Mouse (Mus musculus): ENCODE data around the gene Tbp. TPM values are rescaled to one million over a fixed set of nuclear protein-coding genes. Genes with fewer than 3 reads are reported as not detected.

Gene Tbp
- 10 to 100 TPM; 11.6 to 16.9 TPM for total RNA-seq (2021)

GRCm38 (mm10) chr17:15499656-15500394 is at the start of gene Tbp, which contains the start of gene Psmb1:
Tbp (plus strand) TSS chr17:15499888.
Psmb1 (minus strand) TSS chr17:15499751.
- DNase-seq: peak; percentile 98 to 99
- intact Hi-C loops (cut with DNase I): loop anchor here (2.0 kb wide), 1 partner anchor 25 kb away; no protein-coding TSS in a partner anchor

DNA sequence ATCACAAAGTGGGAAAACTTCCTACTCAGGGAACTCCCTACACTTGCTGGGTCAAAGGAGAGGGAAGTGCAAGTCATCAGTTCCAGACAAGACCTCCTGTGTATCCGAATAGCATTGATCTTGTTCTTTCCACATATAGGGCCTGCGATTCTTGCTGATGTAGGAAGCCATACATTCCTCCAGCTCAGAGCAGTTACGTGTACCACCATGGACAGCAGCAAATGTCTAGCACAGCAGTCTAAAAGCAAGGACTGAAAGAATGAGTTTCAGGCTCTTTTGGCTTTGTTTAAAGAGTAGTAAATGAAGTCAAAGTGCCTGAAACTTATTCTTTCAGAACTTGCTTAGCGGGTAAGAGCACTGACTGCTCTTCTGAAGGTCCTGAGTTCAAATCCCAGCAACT is 44.5 kb upstream of the Tbp start:
- intact Hi-C loops (cut with DNase I): no loop called here
- no peak for DNase-seq

GRCm38 (mm10) chr17:15456595-15456994 is 43.1 kb upstream of the Tbp start:
- DNase-seq: no peak
- intact Hi-C loops (cut with DNase I): no loop called here

DNA sequence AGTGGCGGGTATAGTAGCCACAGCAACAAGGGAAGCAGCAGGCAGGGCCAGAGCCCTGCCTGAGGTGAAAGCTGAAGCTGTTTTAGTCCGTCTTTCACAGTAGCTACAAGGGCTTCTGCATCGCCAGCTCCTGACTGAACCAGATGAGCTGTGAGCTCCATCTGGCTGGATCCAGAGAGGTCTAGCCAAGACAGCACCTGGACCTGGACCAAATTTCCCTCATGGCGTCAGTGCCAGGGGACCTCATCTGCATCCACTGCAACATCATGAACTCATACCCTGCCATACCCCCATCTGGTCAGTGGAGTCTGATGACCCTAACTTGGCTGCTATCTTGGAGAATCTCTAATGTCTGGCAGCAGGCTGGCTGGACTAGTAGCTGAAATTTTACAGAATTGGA is 39.9 kb upstream of the Tbp start:
- intact Hi-C loops (cut with DNase I): no loop called here
- peak in 1 of 2 experiments; percentile 8 for DNase-seq

- peak; percentile 49 to 68 for DNase-seq
These were observed 37.7 kb upstream of the Tbp start for GRCm38 (mm10) chr17:15461921-15462495.

DNA sequence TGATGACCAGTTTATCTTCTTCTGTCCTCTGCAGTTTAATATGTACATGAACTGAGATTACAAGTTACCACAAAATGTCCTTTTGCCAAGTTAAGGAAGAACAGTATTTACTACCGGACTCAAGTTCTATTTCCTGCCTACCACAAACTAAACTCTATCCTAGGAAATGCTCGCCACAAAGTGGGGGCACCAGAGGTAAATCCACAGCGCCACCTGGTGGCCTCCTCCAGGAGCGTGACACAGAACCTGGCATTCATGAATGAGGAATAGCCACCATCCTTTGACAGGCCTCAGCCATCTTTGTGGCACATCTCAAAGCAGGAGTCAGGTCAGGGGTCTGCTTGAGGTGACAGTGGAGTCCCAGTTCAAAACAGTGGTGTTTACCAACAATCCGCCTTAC is 32.0 kb upstream of the Tbp start:
- DNase-seq: peak; percentile 67 to 85
- intact Hi-C loops (cut with DNase I): loop anchor here (1.0 kb wide), 2 partner anchors 48 to 402 kb away; no protein-coding TSS in a partner anchor

More at GRCm38 (mm10) chr17:15461921-15462495, 37.7 kb upstream of the Tbp start:
- intact Hi-C loops (cut with DNase I): no loop called here

DNA sequence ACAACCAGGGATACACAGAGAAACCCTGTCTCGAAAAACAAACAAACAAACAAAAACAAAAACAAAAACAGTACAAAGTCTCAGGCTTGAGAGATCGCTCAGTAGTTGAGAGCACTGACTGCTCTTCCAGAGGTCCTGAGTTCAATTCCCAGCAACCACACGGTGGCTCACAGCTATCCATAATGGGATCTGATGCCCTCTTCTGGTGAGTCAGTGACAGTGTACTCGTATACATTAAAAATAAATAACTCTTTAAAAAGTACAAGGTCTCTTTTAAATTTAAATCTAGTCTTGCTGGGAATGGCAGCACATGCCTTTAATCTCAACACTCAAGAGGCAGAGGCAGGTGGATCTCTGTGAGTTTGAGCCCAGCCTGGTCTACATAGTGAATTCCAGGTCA is 27.0 kb upstream of the Tbp start:
- DNase-seq: no peak
- intact Hi-C loops (cut with DNase I): no loop called here

DNA sequence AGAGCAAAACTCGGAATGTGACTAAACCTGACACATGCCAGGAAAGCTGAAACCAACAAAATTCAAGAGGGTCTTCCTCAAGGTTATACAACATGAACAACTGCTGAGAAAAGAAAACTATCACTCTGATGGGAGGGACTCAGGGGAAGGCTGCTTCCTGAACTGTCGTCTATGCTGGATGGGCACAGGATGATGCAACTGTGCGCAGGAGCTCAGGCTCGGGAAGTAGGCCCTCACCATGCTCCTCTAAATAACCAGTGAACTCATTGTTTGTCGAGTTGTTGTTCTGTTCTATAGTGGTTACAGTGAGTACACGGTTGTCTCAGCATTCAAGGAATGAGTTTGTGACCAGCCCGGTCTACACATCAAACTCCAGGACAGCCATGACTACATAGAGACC is 9.1 kb upstream of the Tbp start:
- intact Hi-C loops (cut with DNase I): no loop called here

DNA sequence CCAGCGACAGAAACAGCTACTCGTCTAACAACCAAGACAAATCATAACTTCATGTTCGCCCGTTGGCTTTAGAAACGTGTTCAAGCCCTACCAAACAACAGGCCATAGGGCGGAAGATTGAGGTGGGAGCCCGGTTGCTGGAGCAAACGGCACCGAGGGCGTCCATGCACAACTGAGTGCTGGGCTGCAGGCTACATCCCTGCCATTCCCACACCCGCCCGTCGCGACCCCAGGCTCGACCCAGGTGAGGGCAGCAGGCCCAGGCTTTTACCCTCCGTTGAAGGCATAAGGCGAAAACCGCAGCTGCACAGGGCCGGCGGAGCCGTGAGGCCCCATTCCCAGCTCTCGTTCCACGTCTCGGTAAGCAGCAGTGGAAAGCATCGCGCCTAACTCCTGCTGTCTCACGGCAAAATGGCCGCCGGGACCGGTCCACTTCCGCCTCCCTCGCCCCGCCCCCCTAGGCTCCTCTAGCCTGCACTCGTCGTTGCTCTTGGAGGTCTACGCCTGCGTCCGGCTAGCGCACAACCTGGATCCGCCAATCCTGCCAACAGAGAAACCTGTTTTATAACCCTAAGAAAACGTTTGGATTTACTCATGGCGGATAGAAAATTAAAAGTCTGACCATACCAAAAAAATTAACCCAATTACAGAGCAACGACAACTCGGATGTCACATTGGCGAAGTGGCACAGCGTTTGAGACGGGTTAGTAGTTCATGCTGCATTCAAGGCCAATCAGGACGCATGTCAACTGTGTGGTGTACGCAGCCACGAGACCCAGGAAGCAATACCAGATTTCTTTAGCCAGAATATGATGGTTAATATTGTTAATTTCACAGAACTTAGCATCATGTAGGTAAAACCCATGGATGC is 1.6 kb upstream of the Tbp start:
- DNase-seq: peak; percentile 96 to 97
- intact Hi-C loops (cut with DNase I): no loop called here

More for the DNA sequence above, 9.1 kb upstream of the Tbp start:
- no peak for DNase-seq

DNA sequence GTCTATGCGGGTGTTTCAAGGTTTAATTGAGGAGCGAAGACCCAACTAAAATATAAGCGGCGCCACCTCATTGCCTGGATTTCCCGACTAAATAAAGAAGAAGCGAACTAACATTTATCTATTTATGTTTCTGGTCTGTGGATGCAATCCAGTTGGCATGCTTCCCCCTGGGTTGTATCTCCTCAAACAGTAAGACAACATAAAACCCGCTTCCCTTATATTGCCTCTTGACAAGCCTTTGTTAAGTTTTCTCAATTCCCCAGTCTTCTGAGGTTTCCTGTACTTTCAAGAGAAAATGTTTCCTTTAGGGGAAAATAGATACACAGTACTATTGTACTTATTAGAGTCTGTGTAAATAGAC is 955 bp upstream of the Tbp start:
- intact Hi-C loops (cut with DNase I): no loop called here
- DNase-seq: no peak

GRCm38 (mm10) chr17:15510694-15511093 is 11.0 kb downstream of the Tbp start:
- no peak for DNase-seq
- intact Hi-C loops (cut with DNase I): no loop called here

DNA sequence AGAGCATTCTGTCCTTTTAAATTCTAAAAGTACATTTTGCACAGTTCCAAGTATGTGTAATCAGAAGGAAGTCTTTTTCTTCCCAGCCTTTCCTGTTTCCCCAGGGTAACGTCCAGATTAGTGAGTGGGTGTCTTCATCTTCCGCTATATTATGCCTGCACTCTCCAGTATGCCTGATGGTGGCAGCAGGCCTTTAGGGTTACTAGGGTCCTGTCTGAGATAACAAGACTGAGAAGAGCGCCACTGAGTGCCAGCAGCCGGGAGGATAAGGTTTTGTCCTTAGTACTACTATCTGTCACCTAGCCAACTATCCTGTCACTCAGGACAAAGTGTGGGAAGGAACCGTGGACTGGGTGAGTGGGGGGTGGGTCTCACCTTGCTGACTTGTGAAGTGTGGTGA is 18.1 kb downstream of the Tbp start:
- intact Hi-C loops (cut with DNase I): no loop called here
- no peak for DNase-seq

DNA sequence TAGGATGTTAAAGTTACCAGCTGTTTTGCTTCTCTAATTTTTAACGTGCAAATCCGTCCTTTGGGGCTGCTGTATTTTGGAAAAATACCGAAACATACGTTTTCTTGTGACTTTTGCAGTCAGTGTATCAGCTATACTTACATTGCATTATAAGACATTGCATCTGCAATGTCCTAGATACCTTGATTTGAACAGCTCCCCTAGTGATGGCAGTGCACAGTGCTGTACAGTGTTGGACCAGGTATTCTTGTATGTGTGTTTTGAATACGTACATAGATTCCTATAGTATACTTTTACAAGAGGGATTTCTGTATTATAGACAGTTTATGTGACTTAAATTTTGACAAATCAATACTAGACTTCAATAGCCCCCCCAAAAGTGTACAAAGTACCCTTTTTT is 18.5 kb downstream of the Tbp start:
- no peak for DNase-seq
- intact Hi-C loops (cut with DNase I): no loop called here

GRCm38 (mm10) chr17:15518766-15519165 is 19.1 kb downstream of the Tbp start:
- intact Hi-C loops (cut with DNase I): no loop called here
- no peak for DNase-seq

DNA sequence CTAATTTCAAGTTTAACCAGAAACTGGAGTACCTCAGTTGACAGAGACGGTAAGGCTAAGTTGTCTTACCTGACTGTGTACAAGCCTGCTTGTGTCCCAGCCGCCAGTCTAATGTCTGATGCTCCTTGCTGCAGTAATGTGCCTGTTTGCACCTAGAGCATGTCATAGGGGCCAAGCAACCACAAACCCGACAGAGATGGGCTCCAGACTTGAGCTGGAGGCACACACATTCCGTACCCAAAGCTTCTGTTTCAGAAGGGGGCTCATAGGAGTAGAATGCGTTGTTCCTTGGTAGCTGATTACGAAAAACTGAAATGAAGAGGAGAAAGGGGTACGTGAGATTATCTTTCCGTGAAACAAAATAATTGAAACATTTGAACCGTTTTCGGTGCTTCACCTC is 26.6 kb downstream of the Tbp start:
- intact Hi-C loops (cut with DNase I): loop anchor here (2.0 to 5.0 kb wide), 2 partner anchors 36 to 188 kb away; partner anchors contain the start of gene Prdm9
- DNase-seq: peak; percentile 3 to 7

DNA sequence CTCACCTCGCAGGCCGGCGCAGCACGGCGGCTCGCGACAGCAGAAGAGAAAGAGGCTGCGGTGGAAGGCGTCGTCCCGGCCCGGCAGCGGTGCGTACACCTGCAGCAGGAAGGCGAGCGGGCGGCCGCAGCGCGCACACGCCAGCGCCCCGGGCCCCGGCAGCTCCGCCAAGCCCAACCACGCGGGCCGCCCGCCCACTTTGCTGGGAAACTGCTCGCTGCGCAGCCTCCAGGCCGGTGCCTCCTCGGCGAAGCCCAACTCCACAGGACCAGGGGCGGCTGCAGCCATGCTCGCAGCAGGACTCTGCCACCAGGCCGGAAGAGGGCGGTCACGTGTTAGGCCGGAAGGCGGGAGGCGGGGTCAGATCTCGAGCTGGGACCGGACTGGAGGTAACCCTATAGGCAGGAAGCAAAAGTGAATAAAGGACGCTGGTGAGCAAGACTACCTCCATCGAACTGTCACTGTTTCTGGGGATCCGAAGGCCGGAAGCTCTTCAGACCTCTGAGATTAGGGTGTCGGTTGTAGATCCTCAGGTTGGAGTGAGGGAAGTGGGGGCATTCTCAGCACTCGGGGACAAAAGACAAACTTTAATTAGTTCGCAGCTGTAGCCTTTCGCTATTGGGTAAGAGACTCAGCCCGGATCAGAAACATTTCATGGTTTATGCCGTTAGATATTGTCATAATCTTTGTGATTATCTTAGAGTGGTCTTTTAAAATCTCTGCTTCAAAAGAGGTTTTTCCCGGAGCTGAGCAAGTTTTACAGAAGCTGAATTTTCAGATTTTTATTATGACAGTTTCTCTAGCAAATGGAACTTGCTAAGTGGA is 27.5 kb downstream of the Tbp start, which contains the start of gene Pdcd2:
Pdcd2 (minus strand) TSS at position 316 of the 825 bp plus-strand sequence.
- intact Hi-C loops (cut with DNase I): loop anchor here (2.0 to 5.0 kb wide), 2 partner anchors 35 to 188 kb away; partner anchors contain the start of gene Prdm9
- DNase-seq: peak; percentile 96 to 97

DNA sequence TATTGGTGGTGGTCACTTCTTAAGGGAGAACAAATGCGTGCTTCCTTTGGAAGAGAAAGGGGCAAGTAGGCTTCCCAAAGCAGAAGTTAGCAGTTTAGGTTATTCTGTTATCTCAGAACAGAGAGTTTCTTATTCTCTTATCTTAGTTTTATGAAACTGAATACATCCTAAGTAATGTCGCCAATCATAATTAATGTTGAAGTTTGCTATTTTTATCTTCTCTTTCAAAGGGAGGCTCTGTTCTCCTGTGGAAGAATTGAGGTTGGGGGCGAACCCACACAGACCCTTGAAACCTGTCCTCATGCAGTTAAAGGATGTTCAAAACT is 28.1 kb downstream of the Tbp start:
- DNase-seq: no peak
- intact Hi-C loops (cut with DNase I): loop anchor here (2.0 to 5.0 kb wide), 2 partner anchors 35 to 187 kb away; partner anchors contain the start of gene Prdm9

DNA sequence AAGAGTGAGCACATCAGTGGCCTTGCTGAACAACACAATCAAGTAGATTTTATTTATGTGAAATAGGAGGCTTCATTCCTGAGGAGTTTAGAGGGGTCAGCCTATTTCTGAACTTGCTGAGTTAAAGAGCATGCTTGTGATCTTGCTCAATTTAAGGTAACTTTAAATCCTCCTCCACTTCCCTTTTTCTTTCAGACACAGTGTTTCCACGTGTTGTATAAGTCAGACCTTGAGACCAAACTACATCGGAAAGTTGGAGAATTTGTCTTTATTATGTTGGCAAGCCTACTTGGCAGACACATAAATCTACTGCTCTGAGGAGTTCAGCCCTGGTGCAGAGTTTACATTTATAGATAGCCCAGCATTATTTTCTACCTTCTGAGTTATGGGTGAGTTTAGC is 29.2 kb downstream of the Tbp start:
- intact Hi-C loops (cut with DNase I): loop anchor here (5.0 kb wide), 1 partner anchor 33 kb away; the partner anchor contains the start of gene Prdm9
- DNase-seq: no peak

DNA sequence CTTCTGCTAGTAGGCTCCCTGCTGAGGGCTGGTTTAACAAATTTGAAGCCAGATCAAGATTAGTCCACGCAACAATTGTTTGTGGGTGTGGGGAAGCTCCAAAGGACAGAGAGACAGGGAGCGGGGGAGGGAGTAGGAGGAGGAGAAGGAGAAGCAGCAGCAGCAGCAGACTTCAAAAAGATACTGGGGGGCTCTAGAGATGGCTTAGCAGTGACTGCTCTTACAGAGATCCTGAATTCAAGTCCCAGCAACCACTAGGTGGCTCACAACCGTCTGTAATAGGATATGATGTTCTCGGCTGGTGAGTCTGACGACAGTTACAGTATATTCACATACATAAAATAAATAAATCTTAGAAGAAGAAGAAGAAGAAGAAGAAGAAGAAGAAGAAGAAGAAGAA is 30.5 kb downstream of the Tbp start:
- peak; percentile 40 to 45 for DNase-seq
- intact Hi-C loops (cut with DNase I): no loop called here

DNA sequence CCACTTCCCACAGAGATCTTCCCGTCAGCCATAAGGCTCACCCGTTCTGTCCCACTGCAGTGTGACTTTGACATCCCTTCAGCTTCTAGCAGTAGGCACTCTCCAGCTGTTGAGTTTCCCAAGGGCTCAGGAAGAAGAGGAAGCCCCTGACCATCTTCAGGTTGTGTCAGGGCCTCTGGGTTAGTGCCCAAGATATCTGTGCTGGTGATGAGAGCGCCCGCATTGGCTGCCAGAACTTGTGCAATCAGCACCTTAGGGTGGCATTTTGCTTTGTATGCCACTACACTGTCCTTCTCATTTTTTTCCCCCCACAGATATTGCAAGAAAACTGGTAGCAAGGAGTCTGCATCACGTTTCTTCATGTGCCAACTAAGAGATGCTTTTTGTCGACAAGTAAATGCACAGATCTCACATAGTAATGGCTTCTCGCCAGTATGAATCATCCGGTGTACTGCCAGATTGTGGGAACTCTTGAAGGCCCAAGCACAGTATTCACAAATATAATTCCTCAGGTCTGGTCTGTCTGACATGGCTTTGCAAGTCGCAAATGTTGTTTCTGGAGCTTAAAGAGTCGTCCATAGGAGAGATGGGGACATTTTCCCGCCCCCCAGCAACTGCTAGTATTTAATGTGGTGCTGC is 35.6 kb downstream of the Tbp start:
- no peak for DNase-seq
- intact Hi-C loops (cut with DNase I): no loop called here
